Mouse (Mus musculus) bone marrow macrophage, adult 2 months (primary cell): ENCODE measurements around the gene Bcan.

Source experiments
- CTCF ChIP-seq: IDR thresholded peaks from 2 replicates; pipeline ENCODE4 v1.5.1; 2012; ENCODE audit warnings: low read depth, mild to moderate bottlenecking, low read length, moderate library complexity
- POLR2A ChIP-seq: IDR thresholded peaks from 2 replicates; pipeline ENCODE4 v1.6.1; 2012; ENCODE audit warnings: mild to moderate bottlenecking, low read depth, low read length, borderline replicate concordance

DNA sequence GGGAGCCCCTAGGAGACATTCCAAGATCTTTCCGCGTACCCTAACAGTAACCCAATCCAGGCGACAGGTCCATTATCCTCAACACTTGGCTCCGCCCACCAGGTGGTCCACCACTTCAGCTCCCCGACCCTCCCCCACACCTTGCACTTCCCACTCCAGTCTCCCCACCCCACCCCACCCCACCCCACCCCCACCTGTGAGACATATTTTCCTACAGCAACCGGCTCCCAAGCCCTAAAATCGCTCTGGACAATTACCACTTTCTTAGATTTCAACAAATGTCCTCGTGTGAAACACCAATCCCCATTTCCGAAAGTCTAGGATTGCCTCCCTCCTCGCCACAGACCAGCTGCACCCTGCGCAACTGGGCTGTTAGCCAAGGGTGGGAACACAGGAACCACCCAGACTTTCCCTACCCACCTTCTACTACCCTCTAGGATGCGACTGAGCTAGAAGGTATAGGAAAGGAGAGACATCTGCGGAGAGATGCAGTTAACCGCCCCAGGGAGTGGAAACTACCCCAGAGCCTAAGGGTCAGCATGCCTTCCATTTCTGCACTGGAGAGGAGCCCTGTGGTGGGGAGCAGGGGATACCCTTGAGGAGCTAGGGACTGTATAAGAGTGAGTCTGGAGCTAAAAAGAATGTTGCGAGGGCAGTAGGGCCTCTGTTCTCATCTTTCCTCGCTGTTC lies 50.6 kb downstream of the Bcan start:
- TF ChIP-seq CTCF (no peak), POLR2A (no peak)
